Comparison of ENCODE assay signal across 13 mouse cellular contexts in genomic region chr13:8644805-8645679, GRCm38 (mm10).
DNase-seq lines count a peak whose midpoint lies in the region; ATAC-seq lines count a peak whose summit lies in the region.
"Had no signal": no experiment of that assay in that cellular context is flagged by ENCODE, and none has a peak within 500 bp of the region (broad histone marks: within the 10 kb centered on the region; RNA-seq: fewer than 3 reads in every experiment).

No protein-coding gene starts in this region.

- WGBS in liver, embryonic 16.5 days (ENCODE audit: insufficient replicate concordance), result 40% methylated on average over 9 of the region's 9 CpGs
- WGBS in forebrain, embryonic 14.5 days, result 86% methylated on average over 9 of the region's 9 CpGs

- no peak overlapping the region for H3K4me3 ChIP-seq in liver, embryonic 16.5 days (ENCODE audit: low read depth, low read length)
- H3K4me3 ChIP-seq in forebrain, embryonic 14.5 days (ENCODE audit: low read depth, low read length), result no peak overlapping the region
- H3K4me3 ChIP-seq: limb, embryonic 13.5 days had no signal

- H3K4me1 ChIP-seq in liver, embryonic 16.5 days (ENCODE audit: control insufficient read depth, low read depth, low read length), result no peaks in the 10 kb centered on the region
- no peaks in the 10 kb centered on the region for H3K4me1 ChIP-seq in forebrain, embryonic 14.5 days (ENCODE audit: control insufficient read depth, insufficient read depth, low read length)
- H3K4me1 ChIP-seq: limb, embryonic 13.5 days had no signal

- no peak overlapping the region for H3K4me2 ChIP-seq in liver, embryonic 16.5 days (ENCODE audit: low read depth, low read length)
- no peak overlapping the region for H3K4me2 ChIP-seq in forebrain, embryonic 14.5 days (ENCODE audit: low read length)
- H3K4me2 ChIP-seq: limb, embryonic 13.5 days had no signal

- no peak overlapping the region for H3K9ac ChIP-seq in liver, embryonic 16.5 days (ENCODE audit: low read depth, low read length)
- H3K9ac ChIP-seq in forebrain, embryonic 14.5 days (ENCODE audit: low read length), result no peak overlapping the region
- H3K9ac ChIP-seq: forebrain, postnatal 0 days; limb, embryonic 13.5 days had no signal

- no peaks in the 10 kb centered on the region for H3K9me3 ChIP-seq in liver, embryonic 16.5 days (replicated peaks; ENCODE audit: control insufficient read depth, low read length)
- H3K9me3 ChIP-seq in forebrain, embryonic 14.5 days (replicated peaks; ENCODE audit: control insufficient read depth, low read length), result no peaks in the 10 kb centered on the region
- H3K9me3 ChIP-seq: limb, embryonic 13.5 days had no signal

- no peak overlapping the region for H3K27ac ChIP-seq in liver, embryonic 16.5 days (ENCODE audit: low read length)
- no peak overlapping the region for H3K27ac ChIP-seq in forebrain, embryonic 14.5 days (ENCODE audit: low read depth, low read length)
- H3K27ac ChIP-seq: limb, embryonic 13.5 days had no signal

- H3K27me3 ChIP-seq in liver, embryonic 16.5 days (ENCODE audit: control insufficient read depth, insufficient read depth, low read depth, low read length), result no peaks in the 10 kb centered on the region
- no peaks in the 10 kb centered on the region for H3K27me3 ChIP-seq in forebrain, embryonic 14.5 days (replicated peaks; ENCODE audit: control insufficient read depth, insufficient read depth, low read length)
- H3K27me3 ChIP-seq: limb, embryonic 13.5 days had no signal

- peak; percentile 18 for DNase-seq in adrenal gland, adult 8-10 months
- no peak for DNase-seq in adrenal gland, postnatal 25 days
- DNase-seq in 416B (ENCODE audit: low read depth), result peak; percentile 84
- DNase-seq in urinary bladder, postnatal 10 days (ENCODE audit: low spot score), result no peak
- no peak for DNase-seq in spleen, adult 18-20 months
- no peak for DNase-seq in forebrain, embryonic 14.5 days (ENCODE audit: low spot score)
- DNase-seq: cerebellum, adult 11 months; forebrain, postnatal 0 days; kidney, adult 18-20 months; midbrain, embryonic 14.5 days had no signal

- H3K36me3 ChIP-seq in liver, embryonic 16.5 days (ENCODE audit: control insufficient read depth, insufficient read depth), result no peaks in the 10 kb centered on the region
- no peaks in the 10 kb centered on the region for H3K36me3 ChIP-seq in forebrain, embryonic 14.5 days (ENCODE audit: control insufficient read depth, insufficient read depth, low read length)
- H3K36me3 ChIP-seq: limb, embryonic 13.5 days had no signal

- peak; percentile 82 for ATAC-seq in granulocyte monocyte progenitor cell, adult 5-6 weeks (replicated peaks; ENCODE audit: poor library complexity, severe bottlenecking)
- peak; percentile 47; the same call in 1 of the 2 replicates for ATAC-seq in liver, embryonic 16.5 days (ENCODE audit: low read depth)
- ATAC-seq in forebrain, embryonic 14.5 days, result no peak
- ATAC-seq: forebrain, postnatal 0 days had no signal

Comparison
In these comparisons a context has a peak if more than half of its experiments do, and no peak if none do; other contexts are left out.
1. DNase-seq: peak in adrenal gland, adult 8-10 months (single experiment) and 416B (single experiment); none in adrenal gland, postnatal 25 days (single experiment), urinary bladder, postnatal 10 days (single experiment), spleen, adult 18-20 months (0 of 2) and forebrain, embryonic 14.5 days (single experiment).